Mouse (Mus musculus): ENCODE measurements around the gene Arpp21.

Arpp21 gene

GRCm38 (mm10) chr9:112178438-112178837, 57.3 kb downstream of the Arpp21 start:
- no peak for DNase-seq (ENCODE audit: low spot score)

DNA sequence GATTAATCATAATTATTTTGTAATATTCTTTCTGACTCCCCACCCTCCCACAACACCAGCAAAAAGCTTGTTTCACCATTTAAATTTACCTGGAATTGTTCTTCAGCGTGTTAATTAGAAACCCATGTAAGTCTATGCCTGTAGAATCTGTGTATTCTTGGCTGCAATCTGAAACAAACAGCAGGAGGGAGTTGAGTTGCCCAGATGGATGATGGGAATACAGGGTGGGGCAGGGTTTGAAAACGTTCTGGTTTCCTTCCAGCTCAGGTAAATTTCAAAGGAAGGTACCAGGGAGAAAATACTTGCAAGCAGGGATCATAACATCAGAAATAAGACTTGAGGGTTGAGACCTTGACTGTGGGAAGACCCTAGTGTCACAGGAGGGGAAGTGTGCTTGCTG, 58.2 kb downstream of the Arpp21 start:
- no peak for DNase-seq (ENCODE audit: low spot score)

- DNase-seq (ENCODE audit: low spot score) = no peak
Observed at GRCm38 (mm10) chr9:112176317-112176716, 59.4 kb downstream of the Arpp21 start.

DNA sequence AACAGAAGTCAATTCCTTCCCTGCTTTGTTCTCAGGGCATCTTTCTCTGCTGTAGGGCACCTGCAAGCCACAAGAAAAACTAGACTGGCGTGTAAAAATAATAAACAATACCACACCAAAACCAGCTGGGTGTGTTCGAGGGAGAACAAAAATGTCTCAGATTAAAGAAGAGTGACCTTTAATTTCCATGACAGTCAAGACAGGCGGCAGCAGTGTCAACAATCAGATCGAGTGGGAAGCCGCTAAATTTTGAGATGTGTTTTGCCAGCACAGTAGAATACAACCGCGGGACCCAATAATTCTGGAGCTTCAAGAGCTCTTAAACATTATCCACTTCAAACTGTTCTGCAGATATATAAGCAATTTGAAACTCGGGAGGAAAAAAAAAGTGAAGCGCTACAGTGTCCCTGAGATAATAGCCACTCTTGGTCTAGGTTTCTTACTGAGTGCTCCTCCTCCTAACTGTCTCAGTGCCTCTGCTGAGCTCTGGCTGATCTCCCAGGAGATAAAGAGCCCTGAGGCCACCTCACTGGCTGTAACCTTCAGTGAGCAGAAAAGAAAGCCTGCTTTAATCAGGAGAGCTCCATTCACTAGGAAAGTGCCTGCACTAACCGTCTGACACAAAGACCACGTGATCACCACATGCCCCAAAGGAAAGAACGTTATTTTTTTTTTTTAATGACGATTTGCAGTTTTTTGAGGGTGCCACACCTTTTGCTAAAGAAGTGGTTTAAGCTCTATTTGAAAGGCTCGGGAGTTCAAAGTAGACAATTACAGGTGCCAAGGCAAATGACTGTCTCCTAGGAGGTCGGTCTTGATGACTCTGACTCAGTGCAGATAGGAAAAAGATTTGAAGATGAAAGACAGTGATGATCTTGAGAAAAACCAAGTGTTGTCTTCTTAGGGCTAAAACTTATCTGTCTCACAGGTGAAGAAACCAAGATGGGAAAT, 61.1 kb downstream of the Arpp21 start:
- no peak for DNase-seq (ENCODE audit: low spot score)

DNA sequence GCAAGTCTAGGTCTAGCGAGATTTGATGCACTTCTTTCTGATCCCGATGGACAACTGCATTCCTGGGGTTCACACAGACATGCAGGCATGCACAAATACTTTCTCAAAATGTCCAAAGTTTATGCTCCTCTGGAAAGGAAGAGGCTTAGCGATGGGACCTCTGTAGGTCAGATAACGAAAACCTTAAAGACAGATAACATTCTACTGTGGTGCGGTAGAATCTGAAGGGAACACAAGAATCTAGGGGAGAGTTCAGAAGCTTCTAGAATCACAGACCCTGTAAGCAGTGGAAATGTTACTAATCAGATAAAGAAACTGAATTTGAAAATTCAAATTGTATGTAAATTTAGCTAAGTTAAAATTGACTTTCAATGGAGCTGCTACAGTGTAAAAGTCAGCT, 62.0 kb downstream of the Arpp21 start:
- DNase-seq (ENCODE audit: low spot score) = no peak

DNA sequence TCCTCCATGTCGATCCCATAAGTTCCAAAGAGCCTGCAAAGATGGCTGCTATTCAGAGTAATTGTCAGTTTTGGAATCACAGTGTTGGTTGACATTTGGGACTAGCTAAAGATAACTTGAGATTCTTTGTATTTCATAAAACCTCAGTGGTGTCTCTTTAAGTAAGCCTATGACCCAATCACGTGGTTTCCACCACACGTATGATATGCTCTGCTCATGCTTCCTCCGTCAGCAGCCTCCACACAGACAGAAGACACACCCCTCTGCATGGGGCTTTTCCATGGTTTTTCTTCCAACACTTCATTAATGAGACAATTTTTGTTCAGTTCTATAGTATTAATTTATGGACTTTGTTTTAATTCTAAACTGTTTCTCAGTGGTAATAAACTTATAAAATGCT, 71.1 kb downstream of the Arpp21 start:
- DNase-seq (ENCODE audit: low spot score) = no peak

DNA sequence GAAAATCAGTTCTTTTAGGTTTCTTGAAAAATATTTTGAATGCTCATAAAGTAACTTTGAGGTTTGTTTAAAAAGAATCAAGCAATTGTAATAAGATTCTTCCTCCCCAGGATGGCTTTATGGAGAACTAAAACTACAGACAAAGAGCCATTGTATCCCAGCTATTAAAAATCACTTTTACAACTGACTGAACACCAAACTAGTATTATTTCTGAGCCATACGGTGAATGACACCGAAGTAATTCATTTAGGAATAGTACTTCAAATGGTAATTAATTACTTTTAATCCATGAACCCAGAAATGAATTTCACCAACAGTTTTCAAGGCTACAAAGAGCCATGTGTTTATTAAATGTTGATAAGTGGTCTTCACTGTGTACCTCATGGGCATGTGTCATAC, 74.8 kb downstream of the Arpp21 start:
- no peak for DNase-seq (ENCODE audit: low spot score)

GRCm38 (mm10) chr9:112153972-112154371, 81.8 kb downstream of the Arpp21 start:
- DNase-seq (ENCODE audit: low spot score) = no peak

DNA sequence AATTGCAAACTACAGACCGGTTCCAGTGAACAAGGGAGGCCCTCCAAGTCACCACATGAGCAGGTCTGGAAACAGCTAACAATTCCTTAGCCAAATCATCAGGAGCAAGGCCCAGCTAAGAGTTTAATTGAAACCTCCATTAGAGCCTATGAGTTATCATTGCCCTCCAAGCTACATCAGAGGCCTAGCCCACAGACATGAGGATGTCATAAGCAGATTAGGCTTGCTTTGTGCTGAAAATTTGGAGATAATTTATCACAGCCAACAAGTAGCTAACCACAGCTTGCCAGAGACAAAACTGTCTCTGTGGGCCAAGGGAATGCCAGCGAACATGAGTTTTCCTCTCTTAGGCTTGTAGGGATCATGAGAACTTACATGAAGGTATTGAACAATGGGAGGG, 83.0 kb downstream of the Arpp21 start:
- DNase-seq (ENCODE audit: low spot score) = no peak

- no peak for DNase-seq (ENCODE audit: low spot score)
Observed at GRCm38 (mm10) chr9:112151177-112151576, 84.6 kb downstream of the Arpp21 start.

DNA sequence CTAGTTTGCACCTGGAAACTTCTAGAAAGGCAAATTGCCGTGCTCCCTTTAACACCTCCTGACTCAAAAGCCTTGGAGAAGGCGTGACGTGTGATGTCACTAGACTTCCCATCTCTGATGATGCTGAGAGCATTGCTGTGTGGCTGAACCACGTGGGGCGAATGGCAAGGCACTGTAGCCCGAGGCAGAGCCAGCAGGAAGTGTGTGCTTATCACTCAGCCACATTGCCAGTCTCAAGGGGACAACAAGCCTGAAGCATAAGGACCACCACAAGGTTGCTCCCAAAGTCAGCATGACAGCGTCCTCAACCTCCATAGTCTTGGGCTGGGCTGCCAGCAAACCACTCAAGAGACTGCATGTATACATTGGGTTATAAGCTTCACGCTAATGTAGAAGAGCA, 95.1 kb downstream of the Arpp21 start:
- no peak for DNase-seq (ENCODE audit: low spot score)

DNA sequence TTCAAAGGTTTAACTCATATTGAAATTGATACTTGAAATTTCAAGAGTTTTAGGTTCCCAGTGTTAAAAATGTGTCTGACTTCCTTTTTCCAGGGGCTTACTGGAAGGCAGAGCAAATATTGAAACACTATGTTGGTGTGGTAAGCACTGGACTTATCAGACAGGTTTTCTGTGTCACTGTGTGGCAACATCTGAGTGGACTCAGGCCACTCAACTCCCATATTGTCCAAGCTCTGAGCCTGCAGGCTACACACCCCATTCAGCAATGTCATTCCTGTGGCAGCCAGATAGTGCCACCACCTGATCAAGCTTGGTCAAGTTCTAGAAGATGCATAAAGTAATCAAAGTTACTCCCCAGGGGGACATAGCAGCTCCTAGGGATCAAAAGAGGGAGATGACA, 97.9 kb downstream of the Arpp21 start:
- no peak for DNase-seq (ENCODE audit: low spot score)

DNA sequence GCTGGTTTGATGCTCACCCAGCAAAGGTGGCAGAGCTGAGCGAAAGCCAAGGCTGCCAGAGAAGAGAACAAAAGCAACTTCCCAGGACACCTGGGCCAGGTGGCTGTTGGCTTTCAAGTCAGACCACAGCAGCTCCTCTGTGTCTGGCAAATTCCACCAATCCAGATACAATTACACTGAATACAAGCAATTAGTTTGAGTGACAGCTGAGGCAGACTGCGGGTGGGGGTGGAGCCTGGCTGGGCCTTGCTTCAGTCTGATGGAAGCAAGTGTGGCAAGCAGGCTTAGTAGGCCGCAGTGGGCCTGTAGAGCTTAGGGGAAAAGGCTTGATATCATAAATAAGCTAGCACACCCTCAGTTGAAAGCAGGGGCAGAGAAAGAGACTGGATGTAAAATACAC, 104.9 kb downstream of the Arpp21 start:
- DNase-seq (ENCODE audit: low spot score) = no peak

GRCm38 (mm10) chr9:112124667-112125066, 111.1 kb downstream of the Arpp21 start:
- DNase-seq (ENCODE audit: low spot score) = no peak

DNA sequence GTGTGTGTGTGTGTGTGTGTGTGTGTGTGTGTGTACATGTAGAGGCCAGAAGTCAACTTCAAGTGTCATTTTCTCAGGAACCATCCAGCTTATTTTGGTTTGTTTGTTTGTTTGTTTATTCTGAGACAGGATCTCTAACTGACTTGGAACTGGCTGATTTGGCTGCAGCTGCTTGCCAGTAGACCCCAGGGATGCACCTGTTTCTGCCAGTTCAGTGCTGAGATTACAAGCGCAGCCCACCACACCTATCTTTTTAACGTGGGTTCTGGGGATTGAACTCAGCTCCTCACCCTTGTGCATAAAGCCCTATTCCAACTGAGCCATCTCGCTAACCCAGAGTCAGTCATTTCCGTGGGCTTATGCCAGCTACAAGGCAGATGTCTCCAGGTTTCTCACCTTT, 111.6 kb downstream of the Arpp21 start:
- DNase-seq (ENCODE audit: low spot score) = no peak

GRCm38 (mm10) chr9:112123421-112123828, 112.3 kb downstream of the Arpp21 start:
- DNase-seq (ENCODE audit: low spot score) = no peak

- no peak for DNase-seq (ENCODE audit: low spot score)
Observed at GRCm38 (mm10) chr9:112119535-112119934, 116.2 kb downstream of the Arpp21 start.

DNA sequence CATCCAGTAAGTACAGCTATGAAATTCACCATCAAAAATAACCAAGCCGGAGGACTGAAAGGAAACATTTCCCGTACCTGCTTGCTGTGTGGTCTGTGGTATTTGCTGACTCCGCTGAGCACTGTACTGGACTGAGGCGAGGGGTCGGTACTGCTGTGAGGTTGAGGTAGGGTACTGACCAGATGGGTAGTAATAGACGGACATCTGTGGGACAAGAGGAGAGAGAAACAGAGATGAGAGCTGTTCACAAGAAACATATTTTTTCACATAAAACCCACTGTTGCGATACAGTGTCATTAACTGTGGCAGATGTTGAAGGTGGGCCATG, 116.7 kb downstream of the Arpp21 start:
- DNase-seq (ENCODE audit: low spot score) = no peak

- no peak for DNase-seq (ENCODE audit: low spot score)
Observed at GRCm38 (mm10) chr9:112118411-112119105, 117.2 kb downstream of the Arpp21 start.

DNA sequence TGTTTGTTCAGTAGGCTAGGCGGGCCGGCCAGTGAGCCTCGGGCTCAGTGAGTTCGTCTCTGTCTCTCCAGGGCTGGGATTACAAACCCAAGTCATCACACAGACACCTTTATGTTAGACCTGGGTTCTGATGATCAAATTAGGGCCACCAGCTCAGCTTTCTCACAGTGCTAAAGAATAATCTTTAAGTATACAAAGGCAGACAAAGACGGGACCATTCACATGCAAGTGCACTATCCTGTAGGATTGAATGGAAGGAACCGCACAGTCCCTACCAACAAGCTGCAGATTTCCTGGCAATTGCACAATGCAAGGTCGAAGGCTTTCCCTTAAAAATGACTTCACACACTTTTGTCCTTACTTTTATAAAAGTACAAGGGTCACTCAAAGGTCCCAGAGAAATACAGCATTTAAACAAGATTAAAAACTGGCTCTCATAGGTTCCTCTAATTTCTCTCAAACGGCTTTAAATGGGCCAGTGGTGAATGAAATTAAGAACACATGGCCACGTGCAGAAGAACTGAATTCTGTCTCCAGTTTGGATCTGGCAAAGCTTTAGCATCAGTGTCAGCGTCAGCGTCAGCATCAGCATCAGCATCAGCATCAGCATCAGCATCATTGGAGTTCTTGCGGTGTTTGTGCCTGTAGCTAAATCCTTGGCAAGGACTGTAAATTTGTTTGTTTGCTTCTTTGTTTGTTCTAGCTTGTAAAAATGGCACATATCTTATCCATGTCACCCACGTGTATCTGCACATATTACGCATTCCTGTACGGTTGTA, 117.9 kb downstream of the Arpp21 start:
- DNase-seq (ENCODE audit: low spot score) = no peak

GRCm38 (mm10) chr9:112111610-112112009, 124.1 kb downstream of the Arpp21 start:
- no peak for DNase-seq (ENCODE audit: low spot score)

- no peak for DNase-seq (ENCODE audit: low spot score)
Observed at GRCm38 (mm10) chr9:112102852-112103192, 132.9 kb downstream of the Arpp21 start.
